Mouse (Mus musculus) hindbrain, embryonic 14.5 days (tissue): ENCODE measurements at regions not wholly inside any gene's neighbourhood (a gene's known extent, or its start where the extent isn't known, plus 50 kb on each side); places are given as distances from the start of the nearest gene placed in this dataset.

Experiments used
- ATAC-seq: fragments of 200-750 bp; cut with Nextera tagmentation; 2 replicates; pipeline ENCODE4 v1.8.0; 2017; ENCODE audit warnings: moderate number of reproducible peaks, mild to moderate bottlenecking, moderate TSS enrichment, moderate library complexity; ENCODE audit not compliant: low FRiP score
- DNase-seq: peaks from one replicate; pipeline ENCODE4 v3.0.0-alpha.2; 2015; ENCODE audit warnings: low spot score
- H3K27ac ChIP-seq: fragments of 300-500 bp; sonication (generic); 2 replicates; pipeline ENCODE4 v1.5.1; 2014; ENCODE audit warnings: mild to moderate bottlenecking, moderate library complexity
- H3K27me3 ChIP-seq: fragments of 300-500 bp; sonication (generic); 2 replicates; pipeline ENCODE4 v1.6.1; 2014; ENCODE audit warnings: mild to moderate bottlenecking, low read length, mixed read lengths; ENCODE audit not compliant: control insufficient read depth, insufficient read depth
- H3K36me3 ChIP-seq: fragments of 300-500 bp; sonication (generic); replicated peaks from 2 replicates; pipeline ENCODE4 v1.6.1; 2014; ENCODE audit not compliant: control insufficient read depth, insufficient read depth
- H3K4me1 ChIP-seq: fragments of 300-500 bp; sonication (generic); replicated peaks from 2 replicates; pipeline ENCODE4 v1.6.1; 2014; ENCODE audit warnings: antibody characterized with exemption, low read length, mixed read lengths; ENCODE audit not compliant: control insufficient read depth, insufficient read depth
- H3K4me2 ChIP-seq: fragments of 300-500 bp; sonication (generic); replicated peaks from 2 replicates; pipeline ENCODE4 v1.6.1; 2014; ENCODE audit warnings: mild to moderate bottlenecking, moderate library complexity
- H3K4me3 ChIP-seq: fragments of 300-500 bp; sonication (generic); replicated peaks from 2 replicates; pipeline ENCODE4 v1.5.1; 2014; ENCODE audit warnings: mild to moderate bottlenecking, low read length
- H3K9ac ChIP-seq: fragments of 300-500 bp; sonication (generic); 2 replicates; pipeline ENCODE4 v1.6.1; 2014
- H3K9me3 ChIP-seq: fragments of 300-500 bp; sonication (generic); 2 replicates; pipeline ENCODE4 v1.6.1; 2016; ENCODE audit warnings: low read length; ENCODE audit not compliant: control insufficient read depth
- WGBS: fragments of 180-500 bp; shearing (Covaris S2); extraction: QIAGEN DNeasy Blood & Tissue Kit; methylation state at CpG from one replicate; pipeline ENCODE4 v1.1.7; 2014; 5-methylcytosine and 5-hydroxymethylcytosine counted together

DNA sequence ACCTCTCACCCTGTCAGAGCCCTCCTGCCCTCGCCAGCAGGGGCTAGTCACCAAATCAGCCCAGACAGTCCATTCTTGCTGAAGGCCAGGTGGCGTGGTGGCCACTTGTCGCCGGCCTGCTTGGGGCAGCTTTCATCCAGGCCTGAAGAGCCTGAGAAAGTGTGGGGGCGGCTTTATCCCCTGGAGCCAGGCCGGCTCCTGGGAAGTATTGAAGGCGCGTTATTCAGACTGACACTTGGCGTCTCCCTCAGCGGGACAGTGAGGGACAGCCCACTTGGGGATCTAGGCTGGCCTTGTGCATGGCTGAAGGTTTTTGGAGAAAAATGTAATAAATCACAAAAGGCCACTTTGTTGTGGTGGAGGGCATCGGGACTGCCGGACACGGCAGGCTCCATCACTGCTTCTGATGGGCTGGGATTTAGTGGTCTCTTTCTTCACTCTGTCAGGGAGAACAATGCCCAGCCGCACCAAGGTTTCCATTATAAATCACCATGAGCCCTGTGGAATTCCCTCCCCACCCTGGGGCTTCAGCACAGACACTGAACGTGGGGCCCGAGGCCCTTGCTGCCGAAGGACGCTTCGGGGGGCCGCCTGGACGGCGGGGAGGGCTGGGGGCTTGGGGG is 75.8 kb upstream of the Ccnd1 start:
- no peaks in the 10 kb centered on the region for H3K36me3 ChIP-seq
- H3K9ac ChIP-seq: no peak overlapping the region
- no peak overlapping the region for H3K4me3 ChIP-seq
- H3K4me1 ChIP-seq: 0 out of 2 replicates have a peak, but pooled peaks cover 4% of the 10 kb centered on the region
- H3K9me3 ChIP-seq: no peaks in the 10 kb centered on the region
- 15% methylated on average over 22 of the region's 22 CpGs for WGBS
- no peaks in the 10 kb centered on the region for H3K27me3 ChIP-seq
- DNase-seq (no peak), ATAC-seq (no peak)
- no peak overlapping the region for H3K4me2 ChIP-seq
- no peak overlapping the region for H3K27ac ChIP-seq

DNA sequence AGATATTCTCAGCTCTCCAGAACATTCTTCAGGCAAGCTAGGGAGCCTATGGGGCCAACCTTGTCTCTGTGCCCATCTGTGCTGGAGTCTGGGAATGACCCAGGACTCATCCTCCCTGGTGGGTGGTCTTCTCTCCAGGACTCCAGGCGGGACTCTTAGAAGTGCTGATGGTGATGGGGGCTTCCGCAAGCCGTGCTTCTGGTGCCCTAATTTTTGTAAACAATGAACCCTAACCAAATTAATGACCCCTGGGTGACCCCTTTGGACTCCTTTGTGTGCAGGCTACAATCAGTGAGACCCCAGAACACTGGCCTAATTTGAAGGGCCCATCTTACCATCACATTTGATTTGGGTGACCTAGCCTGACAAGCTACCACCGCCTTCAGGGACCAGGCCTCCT is 71.0 kb upstream of the Ccnd1 start:
- ATAC-seq (no peak), DNase-seq (no peak)
- Histone ChIP-seq H3K4me3 (no peak overlapping the region), H3K9me3 (no peaks in the 10 kb centered on the region), H3K36me3 (no peaks in the 10 kb centered on the region), H3K27me3 (no peaks in the 10 kb centered on the region), H3K4me1 (0 out of 2 replicates have a peak, but pooled peaks cover 1% of the 10 kb centered on the region), H3K4me2 (no peak overlapping the region), H3K9ac (no peak overlapping the region), H3K27ac (no peak overlapping the region)
- 50% methylated on average over 4 of the region's 4 CpGs for WGBS

- DNase-seq (no peak), ATAC-seq (no peak)
- H3K4me2 ChIP-seq: no peak overlapping the region
- H3K9me3 ChIP-seq: no peaks in the 10 kb centered on the region
- WGBS: 67% methylated on average over 3 of the region's 3 CpGs
- H3K9ac ChIP-seq: no peak overlapping the region
- H3K36me3 ChIP-seq: no peaks in the 10 kb centered on the region
- H3K27me3 ChIP-seq: no peaks in the 10 kb centered on the region
- H3K4me3 ChIP-seq: no peak overlapping the region
- H3K27ac ChIP-seq: no peak overlapping the region
- H3K4me1 ChIP-seq: no peaks in the 10 kb centered on the region
Observed at GRCm38 (mm10) chr7:145010004-145010403, 70.3 kb upstream of the Ccnd1 start.

DNA sequence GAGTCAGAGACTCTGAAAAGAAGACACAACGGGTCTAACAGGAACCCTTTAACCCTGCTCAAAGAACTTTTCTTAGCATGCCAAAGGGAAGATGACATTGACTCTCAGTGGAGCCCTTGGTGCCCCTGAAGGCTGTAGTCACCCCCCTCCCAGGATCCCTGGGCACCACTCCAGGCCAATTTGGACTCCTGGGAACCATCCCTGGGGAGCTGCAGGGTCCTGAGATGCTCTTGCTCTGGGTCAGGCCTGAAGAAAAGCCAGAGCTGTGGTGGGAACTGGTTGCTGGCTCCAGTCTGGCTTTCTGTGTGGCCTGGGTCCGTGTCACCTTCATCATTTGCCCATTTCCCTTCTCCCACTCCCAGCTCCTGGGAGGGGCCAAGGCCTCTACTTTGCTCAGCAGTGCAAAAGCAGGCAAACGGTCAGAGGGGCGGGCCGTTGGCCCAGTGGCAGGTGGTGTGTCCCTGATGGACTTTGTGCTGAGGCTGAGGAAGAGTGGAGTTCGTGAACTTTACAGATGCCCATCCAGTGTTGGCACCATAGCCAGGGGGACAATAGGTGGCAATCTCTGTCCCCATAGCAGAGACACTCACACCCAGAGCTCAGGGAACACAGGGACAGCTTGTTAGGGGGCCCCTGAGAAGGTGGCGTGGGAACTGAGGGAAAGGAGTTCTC is 69.1 kb upstream of the Ccnd1 start:
- Histone ChIP-seq H3K27ac (no peak overlapping the region), H3K4me3 (no peak overlapping the region), H3K9me3 (no peaks in the 10 kb centered on the region), H3K4me1 (no peaks in the 10 kb centered on the region), H3K4me2 (no peak overlapping the region), H3K27me3 (no peaks in the 10 kb centered on the region), H3K9ac (no peak overlapping the region), H3K36me3 (no peaks in the 10 kb centered on the region)
- 67% methylated on average over 7 of the region's 7 CpGs for WGBS
- DNase-seq (no peak), ATAC-seq (no peak)

DNA sequence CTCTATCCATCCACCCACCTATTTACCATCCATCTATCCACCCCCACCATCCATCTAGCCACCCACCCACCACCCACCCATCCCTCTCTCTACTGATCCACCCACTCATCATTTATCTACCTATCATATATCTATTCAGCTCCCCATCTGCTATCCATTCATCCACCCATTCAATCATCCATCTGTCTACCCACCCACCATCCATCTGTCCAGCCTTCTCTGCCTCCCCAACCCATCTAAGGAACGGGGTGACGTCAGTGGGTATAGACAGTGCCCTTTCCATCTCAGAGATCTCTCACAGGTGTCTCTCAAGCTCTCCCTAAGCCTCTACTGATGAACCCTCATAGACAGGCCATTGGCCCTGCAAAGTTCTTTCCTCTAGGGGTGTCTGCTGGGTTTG is 67.5 kb upstream of the Ccnd1 start:
- 83% methylated on average over 2 of the region's 2 CpGs for WGBS
- no peak overlapping the region for H3K9ac ChIP-seq
- H3K36me3 ChIP-seq: no peaks in the 10 kb centered on the region
- DNase-seq (no peak), ATAC-seq (no peak)
- H3K4me3 ChIP-seq: no peak overlapping the region
- no peak overlapping the region for H3K27ac ChIP-seq
- H3K27me3 ChIP-seq: no peaks in the 10 kb centered on the region
- H3K4me1 ChIP-seq: no peaks in the 10 kb centered on the region
- no peaks in the 10 kb centered on the region for H3K9me3 ChIP-seq
- H3K4me2 ChIP-seq: no peak overlapping the region

DNA sequence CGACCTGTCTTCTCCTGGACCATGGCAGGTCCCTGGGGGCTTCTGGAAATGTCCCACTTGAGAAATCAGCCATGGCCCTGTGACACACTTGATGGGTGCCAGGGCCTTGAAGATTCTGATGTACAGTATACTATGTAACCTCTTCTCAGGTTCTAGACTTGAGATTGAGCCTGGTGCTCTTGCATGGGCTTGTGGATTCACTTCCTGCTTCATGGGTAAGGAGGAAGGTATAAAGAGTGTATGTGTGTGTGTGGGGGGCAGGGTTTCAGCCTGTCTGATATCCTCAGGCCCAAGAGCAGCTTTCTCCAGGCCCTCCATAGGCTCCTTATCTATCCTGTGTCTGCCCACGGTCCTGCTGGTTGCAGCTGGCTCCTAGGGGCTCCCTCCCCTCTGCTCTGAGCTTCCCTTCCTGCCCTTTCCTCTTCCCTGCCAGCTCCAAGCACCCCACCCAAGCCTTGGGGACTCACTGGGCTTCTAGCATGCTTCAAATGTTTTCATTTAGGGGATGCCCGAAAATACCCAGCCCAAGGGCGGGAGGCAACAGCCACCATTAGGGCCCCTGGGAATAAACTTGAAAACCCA is 61.9 kb upstream of the Ccnd1 start:
- no peaks in the 10 kb centered on the region for H3K27me3 ChIP-seq
- no peak for ATAC-seq
- WGBS: 68% methylated on average over 4 of the region's 4 CpGs

DNA sequence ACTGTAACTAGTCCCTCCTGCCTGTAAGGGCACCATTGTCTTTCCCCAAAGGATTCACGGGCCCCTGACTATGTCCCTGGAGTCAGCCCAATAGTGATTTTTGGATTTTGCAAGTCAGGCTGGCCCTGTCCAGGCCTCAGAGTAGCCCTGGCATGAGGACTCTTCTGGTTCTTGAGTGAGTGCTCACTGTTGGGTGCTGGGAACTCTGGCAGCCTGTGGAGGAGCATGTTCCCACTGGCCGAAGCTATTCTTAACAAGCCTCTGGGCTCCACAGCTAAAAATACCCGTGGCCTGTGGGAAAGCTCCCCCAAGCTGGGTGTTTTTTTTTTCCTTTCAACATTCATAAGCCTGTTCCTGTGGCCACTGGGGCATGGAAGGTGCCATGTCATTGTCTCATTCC is 60.0 kb upstream of the Ccnd1 start:
- H3K9me3 ChIP-seq: no peaks in the 10 kb centered on the region
- no peak overlapping the region for H3K4me2 ChIP-seq
- no peak for DNase-seq
- H3K4me3 ChIP-seq: no peak overlapping the region
- H3K4me1 ChIP-seq: no peaks in the 10 kb centered on the region
- 76% methylated on average over 3 of the region's 3 CpGs for WGBS
- no peak overlapping the region for H3K9ac ChIP-seq
- no peaks in the 10 kb centered on the region for H3K27me3 ChIP-seq
- no peak for ATAC-seq
- no peak overlapping the region for H3K27ac ChIP-seq
- no peaks in the 10 kb centered on the region for H3K36me3 ChIP-seq

More for the DNA sequence above, 61.9 kb upstream of the Ccnd1 start:
- Histone ChIP-seq H3K4me1 (no peaks in the 10 kb centered on the region), H3K9me3 (no peaks in the 10 kb centered on the region), H3K4me3 (no peak overlapping the region), H3K9ac (no peak overlapping the region), H3K27ac (no peak overlapping the region), H3K4me2 (no peak overlapping the region), H3K36me3 (no peaks in the 10 kb centered on the region)
- DNase-seq: no peak

DNA sequence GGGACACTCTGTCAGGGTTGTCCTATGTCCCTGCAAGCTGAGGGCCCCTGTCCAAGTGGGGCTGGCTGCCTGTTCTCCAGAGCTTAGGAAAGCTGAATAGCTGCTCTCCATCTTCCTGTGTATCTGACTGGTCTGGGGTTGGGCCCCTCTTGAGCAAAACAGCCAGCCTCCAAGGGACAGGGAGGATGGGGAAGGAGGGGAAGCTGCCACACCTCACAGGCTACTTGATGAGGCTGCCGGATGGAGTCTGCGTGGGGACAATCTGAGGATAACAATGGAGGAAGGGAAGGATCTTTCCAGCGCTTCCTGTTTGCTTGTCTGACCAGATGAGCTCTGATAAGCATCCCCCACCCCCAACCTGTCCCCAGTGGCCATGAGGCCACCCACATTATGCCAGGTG is 57.1 kb upstream of the Ccnd1 start:
- Histone ChIP-seq H3K27me3 (no peaks in the 10 kb centered on the region), H3K9ac (no peak overlapping the region), H3K27ac (no peak overlapping the region), H3K36me3 (no peaks in the 10 kb centered on the region), H3K4me3 (no peak overlapping the region), H3K4me2 (no peak overlapping the region), H3K9me3 (no peaks in the 10 kb centered on the region), H3K4me1 (no peaks in the 10 kb centered on the region)
- WGBS: 77% methylated on average over 3 of the region's 3 CpGs
- ATAC-seq: no peak
- DNase-seq: no peak

DNA sequence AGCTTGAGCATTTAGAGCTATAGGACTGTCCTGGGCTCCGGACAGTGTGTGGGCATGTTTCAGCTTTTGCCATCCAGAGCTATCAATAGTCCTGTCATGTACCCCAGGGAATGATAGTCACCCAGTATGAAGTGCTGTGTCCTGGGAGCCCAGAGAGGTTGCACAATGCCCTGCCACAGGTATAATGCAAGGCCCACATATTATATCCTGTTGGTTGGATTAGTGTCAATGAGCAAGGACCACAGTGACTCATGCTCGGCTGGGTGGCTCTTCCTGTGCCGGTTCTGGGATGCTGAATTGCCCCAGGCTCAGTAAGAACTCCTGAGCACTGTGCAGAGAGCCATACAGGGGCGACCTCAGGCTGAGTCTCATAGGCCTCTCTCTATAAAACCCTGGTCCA is 54.5 kb upstream of the Ccnd1 start:
- no peak for ATAC-seq
- Histone ChIP-seq H3K9ac (no peak overlapping the region), H3K4me2 (no peak overlapping the region)

More for the DNA sequence above, 54.5 kb upstream of the Ccnd1 start:
- WGBS: 82% methylated on average over 4 of the region's 4 CpGs
- Histone ChIP-seq H3K4me3 (no peak overlapping the region), H3K4me1 (no peaks in the 10 kb centered on the region), H3K36me3 (no peaks in the 10 kb centered on the region), H3K9me3 (no peaks in the 10 kb centered on the region), H3K27me3 (no peaks in the 10 kb centered on the region), H3K27ac (no peak overlapping the region)
- DNase-seq: no peak
